Mouse (Mus musculus) liver, embryonic 15.5 days (tissue): Measurements from ENCODE around the gene Sct. TPM values are rescaled to one million over a fixed set of nuclear protein-coding genes. Genes with fewer than 3 reads are reported as not detected.

ENCODE experiments used
- polyA plus RNA-seq: library from polyadenylated mRNA; unstranded; fragments of >200 nt; fragmentation: Nextera tagmentation; extraction: Ambion mirVana; gene quantifications from 2 replicates; pipeline ENCODE4 v1.2.1, GENCODE M21; 2015

Gene Sct
- polyA plus RNA-seq, 1 experiment from 2014 or later = 0.47 TPM

Other genes with a start within 250 kb of the Sct start
- 0.45 and 0.46 TPM in 2 replicates for gene B4galnt4, start 218.0 kb downstream of the Sct start, polyA plus RNA-seq
- gene Pkp3, start 200.9 kb downstream of the Sct start, polyA plus RNA-seq = 0.54 and 0.84 TPM in 2 replicates
- gene Sigirr, start 178.6 kb downstream of the Sct start, polyA plus RNA-seq = 22.1 and 28.1 TPM in 2 replicates
- 0.99 and 1.5 TPM in 2 replicates for gene Ano9, start 161.3 kb downstream of the Sct start, polyA plus RNA-seq
- gene Ptdss2, start 156.8 kb downstream of the Sct start, polyA plus RNA-seq = 138 and 140 TPM in 2 replicates
- gene Rnh1, start 106.3 kb downstream of the Sct start, polyA plus RNA-seq = 64.3 and 76.1 TPM in 2 replicates
- 83.0 and 98.2 TPM in 2 replicates for gene Hras, start 85.1 kb downstream of the Sct start, polyA plus RNA-seq
- gene Lrrc56, start 85.0 kb downstream of the Sct start, polyA plus RNA-seq = 11.0 and 12.1 TPM in 2 replicates
- gene Lmntd2, start 65.1 kb downstream of the Sct start, polyA plus RNA-seq = 0.60 and 0.91 TPM in 2 replicates
- gene Rassf7, start 63.3 kb downstream of the Sct start, polyA plus RNA-seq = 27.3 and 33.4 TPM in 2 replicates
- 26.7 and 32.6 TPM in 2 replicates for gene Phrf1, start 50.3 kb downstream of the Sct start, polyA plus RNA-seq
- 10.7 and 12.8 TPM in 2 replicates for gene Irf7, start 12.7 kb downstream of the Sct start, polyA plus RNA-seq
- gene Cdhr5, start 2.3 kb downstream of the Sct start, polyA plus RNA-seq = 0.46 and 0.47 TPM in 2 replicates
- not detected in 2 replicates for gene Drd4, start 12.9 kb upstream of the Sct start, polyA plus RNA-seq
- 13.4 and 16.9 TPM in 2 replicates for gene Deaf1, start 48.6 kb upstream of the Sct start, polyA plus RNA-seq
- 14.8 and 15.8 TPM in 2 replicates for gene Tmem80, start 48.6 kb upstream of the Sct start, polyA plus RNA-seq
- 16.6 and 24.3 TPM in 2 replicates for gene Eps8l2, start 59.7 kb upstream of the Sct start, polyA plus RNA-seq
- gene Taldo1, start 113.1 kb upstream of the Sct start, polyA plus RNA-seq = 409 and 415 TPM in 2 replicates
- gene Gatd1, start 135.0 kb upstream of the Sct start, polyA plus RNA-seq = 15.0 and 15.7 TPM in 2 replicates
- gene Cend1, start 150.4 kb upstream of the Sct start, polyA plus RNA-seq = not detected in 2 replicates
- gene Slc25a22, start 158.8 kb upstream of the Sct start, polyA plus RNA-seq = 18.7 and 20.5 TPM in 2 replicates
- 10.3 and 10.7 TPM in 2 replicates for gene Pidd1, start 164.9 kb upstream of the Sct start, polyA plus RNA-seq
- 591 and 741 TPM in 2 replicates for gene Rplp2, start 168.2 kb upstream of the Sct start, polyA plus RNA-seq
- gene Pnpla2, start 176.1 kb upstream of the Sct start, polyA plus RNA-seq = 13.9 and 15.3 TPM in 2 replicates
- gene Cracr2b, start 182.0 kb upstream of the Sct start, polyA plus RNA-seq = 3.9 and 5.2 TPM in 2 replicates
- 5.0 and 6.3 TPM in 2 replicates for gene Cd151, start 188.3 kb upstream of the Sct start, polyA plus RNA-seq
- gene Polr2l, start 196.0 kb upstream of the Sct start, polyA plus RNA-seq = 41.7 and 43.9 TPM in 2 replicates
- 47.7 and 55.0 TPM in 2 replicates for gene Tspan4, start 196.1 kb upstream of the Sct start, polyA plus RNA-seq